Mouse (Mus musculus) 3134 (cell line): ENCODE measurements around the gene Msantd2.

Source experiments
- DNase-seq: peaks from one replicate; pipeline ENCODE4 v3.0.0-alpha.2; 2011; ENCODE audit warnings: low spot score; ENCODE audit not compliant: insufficient read length; ENCODE audit errors: extremely low read depth

Gene Msantd2

GRCm38 (mm10) chr9:37567892-37568604 is 78.9 kb downstream of the Msantd2 start:
- no peak for DNase-seq

- no peak for DNase-seq
Measured at GRCm38 (mm10) chr9:37568605-37569214, 79.6 kb downstream of the Msantd2 start.

DNA sequence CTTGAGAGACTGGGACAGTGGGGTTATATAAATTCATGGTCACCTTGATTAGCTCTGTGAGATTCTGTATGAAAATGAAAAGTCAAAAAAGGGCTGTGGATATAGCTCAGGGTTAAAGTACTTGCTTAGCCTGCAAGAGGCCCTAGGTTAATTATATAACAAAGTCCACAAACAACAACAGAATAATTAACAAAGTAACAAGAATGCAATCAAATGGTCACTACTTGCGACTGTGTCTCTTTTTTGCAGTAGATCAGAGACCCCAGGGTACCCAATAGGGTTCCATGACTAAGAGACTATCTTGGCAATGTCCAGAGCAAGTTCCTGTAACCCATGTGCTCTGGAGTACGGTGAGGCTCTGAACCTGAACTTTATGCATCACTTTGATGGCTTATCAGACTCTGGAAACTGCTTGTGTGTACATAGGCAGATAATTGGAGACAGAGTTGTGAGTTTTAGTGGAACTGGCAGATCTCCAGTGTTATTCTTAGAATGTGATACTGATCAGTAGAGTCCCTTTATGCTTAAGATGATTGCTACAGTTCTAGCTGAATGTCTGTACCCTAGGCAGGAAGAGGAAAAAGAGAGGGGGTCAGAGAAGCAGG is 80.2 kb downstream of the Msantd2 start:
- DNase-seq = no peak

- DNase-seq = no peak
Measured at GRCm38 (mm10) chr9:37572204-37572876, 83.2 kb downstream of the Msantd2 start.
